Mouse (Mus musculus) bone marrow, adult 2 months (tissue): ENCODE data around the gene Qpct.

ENCODE experiments used
- CTCF ChIP-seq: fragments of 200-500 bp; IDR thresholded peaks from 2 replicates; pipeline ENCODE4 v1.5.1; 2011; ENCODE audit warnings: low read length, control low read depth; ENCODE audit not compliant: control insufficient read depth, insufficient read depth
- POLR2A ChIP-seq: fragments of 200-500 bp; IDR thresholded peaks from 2 replicates; pipeline ENCODE4 v1.6.1; 2011; ENCODE audit warnings: low read depth, mild to moderate bottlenecking, control low read depth, low read length, borderline replicate concordance; ENCODE audit not compliant: control insufficient read depth

DNA sequence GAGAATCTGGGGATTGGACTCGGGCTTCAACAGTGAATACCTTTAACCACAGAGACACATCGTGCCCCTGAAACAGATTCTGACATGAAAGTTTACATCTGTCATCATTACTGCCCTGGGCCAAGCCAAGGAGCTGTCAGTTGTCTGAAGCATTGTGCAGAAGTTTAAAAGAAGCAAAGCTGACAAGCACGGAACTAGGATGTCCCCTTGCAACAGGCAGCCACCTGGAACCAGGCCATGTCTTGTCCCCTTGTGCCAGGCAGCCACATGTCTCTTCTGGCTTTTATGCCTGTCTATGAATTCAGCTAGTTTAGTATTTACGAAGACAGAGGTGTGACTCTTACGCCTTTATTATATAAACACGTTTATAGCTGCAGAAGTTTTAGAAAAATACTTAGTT lies 6.6 kb downstream of the Qpct start:
- TF ChIP-seq POLR2A, result no peak
- no peak for TF ChIP-seq CTCF
